Mouse (Mus musculus): ENCODE data around the gene Syt9.
"Not testable (repeated sequence)": the region's sequence is repeated elsewhere in the genome, so short reads cannot be mapped to it uniquely, and the experiment has no call there.

Gene Syt9

DNA sequence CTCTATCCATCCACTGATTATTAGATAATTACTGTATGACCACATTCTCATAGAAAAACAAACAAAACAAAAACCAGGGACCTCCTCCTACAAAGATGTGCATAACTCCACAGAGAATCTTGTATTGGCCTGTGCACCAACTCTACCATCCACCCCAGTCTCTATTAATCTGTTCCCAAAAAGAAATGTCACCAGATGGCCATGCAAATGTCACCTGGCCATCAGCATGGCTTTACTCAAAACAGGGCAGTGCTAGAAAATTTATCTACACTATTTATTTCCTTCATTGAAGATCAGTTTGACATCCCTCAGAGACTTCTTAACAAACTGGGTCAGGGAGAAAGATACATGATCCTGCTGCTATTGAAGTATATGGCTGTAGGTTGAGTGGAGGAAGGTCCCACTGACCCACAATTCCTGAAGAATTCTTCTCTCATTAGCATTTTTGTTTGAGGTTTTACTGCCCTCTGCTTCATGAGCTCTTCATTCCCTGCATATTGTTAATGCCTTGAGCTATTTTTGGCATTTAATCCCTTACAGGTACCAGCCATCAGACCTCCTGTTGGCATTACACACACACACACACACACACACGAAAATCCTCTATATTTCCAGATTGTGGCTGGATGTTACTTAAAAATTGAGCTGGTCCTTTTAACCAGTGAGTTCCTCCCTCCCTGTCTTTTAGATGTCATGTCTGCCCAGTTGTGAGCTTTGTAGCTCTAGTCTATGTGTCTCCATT is 91.3 kb downstream of the Syt9 start:
- no peak for DNase-seq

DNA sequence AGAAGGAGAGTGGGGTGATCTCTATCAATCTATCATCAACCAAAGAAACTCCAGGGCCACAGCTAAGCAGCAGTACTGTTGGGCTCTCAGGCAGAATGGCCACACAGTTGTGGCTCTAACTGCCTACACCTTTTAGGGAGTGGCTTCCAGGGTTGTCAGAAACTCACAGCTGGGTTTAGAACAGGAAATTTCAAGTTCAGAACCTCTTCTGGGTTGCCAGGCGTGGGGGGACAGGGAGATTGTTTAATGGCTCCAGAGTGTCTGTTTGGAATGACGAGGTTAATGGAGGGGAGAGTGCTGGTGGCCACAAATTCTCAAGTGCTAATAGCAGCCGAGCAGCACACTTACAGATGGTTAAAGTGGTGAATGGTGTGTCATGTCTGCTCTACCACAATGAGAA is 92.4 kb downstream of the Syt9 start:
- DNase-seq: no peak

DNA sequence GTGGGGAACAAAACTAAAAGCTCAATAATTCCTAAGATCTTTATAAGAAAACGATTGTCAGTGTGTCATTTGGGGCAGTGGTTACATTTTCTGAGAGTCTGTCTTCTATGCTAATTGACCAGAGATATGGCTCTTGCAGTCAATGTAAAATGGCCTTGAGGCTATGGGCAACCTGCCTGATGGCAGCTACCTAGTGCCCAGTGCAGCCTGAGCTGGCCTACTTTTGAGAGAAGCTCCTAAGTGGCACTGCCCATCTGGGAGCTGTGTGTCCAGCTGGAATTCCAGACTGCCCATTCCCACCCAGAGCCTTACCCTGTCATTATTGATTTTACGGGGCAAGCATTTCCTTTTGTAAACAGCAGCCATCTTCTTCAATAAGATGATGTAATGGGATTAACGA is 94.6 kb downstream of the Syt9 start:
- DNase-seq: no peak

DNA sequence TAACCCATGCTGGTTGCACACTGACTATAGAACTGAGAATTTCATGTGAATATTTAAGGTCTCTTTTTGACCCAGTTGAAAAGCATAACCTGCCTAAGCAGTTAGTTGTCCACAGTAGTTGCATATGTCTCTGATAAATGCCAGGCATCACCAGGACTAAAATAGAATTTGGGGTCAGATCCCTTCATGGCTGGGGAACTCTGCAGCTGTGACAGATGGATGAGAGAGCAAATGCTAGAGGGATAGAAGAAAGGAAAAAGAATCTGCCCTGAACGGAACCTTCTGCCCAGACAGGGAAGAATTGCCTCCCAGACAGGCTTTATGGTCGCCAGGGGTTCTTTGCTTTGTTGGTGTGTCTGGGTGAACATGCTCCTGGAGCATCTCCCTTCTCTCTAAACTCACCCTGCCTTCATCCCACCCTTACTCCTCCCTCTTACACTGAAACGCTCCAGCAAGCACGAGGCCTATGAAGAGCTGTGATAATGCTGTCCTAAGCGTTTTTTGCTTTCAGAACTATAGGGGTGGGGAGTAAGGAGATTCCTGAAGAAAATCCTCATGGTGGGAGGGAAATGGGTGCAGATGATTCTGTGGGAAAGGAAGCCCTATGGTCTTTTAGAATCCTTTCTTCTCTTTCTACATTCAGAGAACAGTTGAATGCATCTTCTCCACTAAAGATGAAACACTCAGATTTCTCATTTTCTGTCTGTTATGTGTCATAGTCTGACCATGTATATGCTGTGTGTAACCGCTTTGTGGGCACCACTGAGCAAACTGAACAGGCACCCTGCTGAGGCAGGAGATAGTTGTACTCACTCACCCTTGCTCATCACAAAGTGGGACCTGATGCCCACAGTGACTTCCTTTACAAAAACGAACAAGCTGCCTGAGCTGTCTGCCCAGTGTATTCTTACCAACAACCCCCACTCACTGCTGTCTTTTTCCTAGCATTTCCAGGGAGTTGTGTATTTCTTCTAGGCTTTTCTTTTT is 108.7 kb downstream of the Syt9 start:
- DNase-seq: no peak

DNA sequence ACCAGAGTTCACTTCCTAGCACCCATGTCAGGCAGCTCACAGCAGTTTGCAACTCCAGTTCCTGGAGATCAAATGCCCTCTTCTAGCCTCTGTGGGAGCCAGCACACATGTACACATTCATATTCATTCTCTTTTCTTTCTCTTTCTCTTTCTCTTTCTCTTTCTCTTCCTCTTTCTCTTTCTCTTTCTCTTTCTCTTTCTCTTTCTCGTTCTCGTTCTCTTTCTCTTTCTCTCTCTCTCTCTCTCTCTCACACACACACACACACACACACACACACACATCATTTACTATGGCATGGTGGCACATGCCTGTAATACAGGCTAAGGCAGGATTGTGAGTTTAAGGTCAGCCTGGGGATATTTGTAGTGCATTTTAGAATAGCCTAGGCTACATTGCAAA is 115.2 kb downstream of the Syt9 start:
- not testable (repeated sequence) for DNase-seq

DNA sequence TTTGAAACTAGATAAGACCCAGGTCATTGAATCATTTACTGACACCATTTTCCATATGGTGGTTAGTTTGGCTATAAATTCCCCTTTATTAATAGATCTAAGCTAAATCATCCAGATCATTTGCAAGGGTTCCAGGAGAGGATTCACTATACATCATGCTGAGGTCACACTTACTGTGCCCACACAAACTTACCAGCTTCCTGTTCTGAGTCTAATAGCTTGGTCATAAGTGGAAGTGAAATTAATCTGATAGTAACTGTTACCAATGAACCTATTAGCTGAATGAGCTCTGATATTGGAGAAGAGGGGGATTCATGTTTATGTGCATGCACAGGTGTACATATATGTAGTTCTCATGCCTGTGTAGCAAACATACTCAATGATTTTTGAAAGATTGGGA is 124.9 kb downstream of the Syt9 start:
- DNase-seq: no peak

DNA sequence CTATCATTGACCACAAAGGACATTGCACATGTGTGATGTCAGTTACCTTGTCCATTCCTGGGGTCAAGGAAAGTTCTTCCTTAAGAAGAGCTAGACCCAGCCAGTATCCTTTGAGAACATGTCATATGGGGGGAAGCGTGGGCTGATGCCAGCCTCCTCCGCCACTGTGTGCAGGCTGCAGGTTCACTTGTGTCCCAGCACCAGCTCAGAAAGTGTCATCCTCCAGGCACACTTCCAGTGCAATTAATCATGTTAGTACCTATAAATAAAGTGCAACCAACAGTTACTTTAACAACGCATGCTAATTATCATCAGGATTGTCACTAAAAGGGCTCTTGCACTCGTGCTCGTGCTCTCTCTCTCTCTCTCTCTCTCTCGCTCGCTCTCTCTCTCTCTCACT is 126.4 kb downstream of the Syt9 start:
- no peak for DNase-seq

DNA sequence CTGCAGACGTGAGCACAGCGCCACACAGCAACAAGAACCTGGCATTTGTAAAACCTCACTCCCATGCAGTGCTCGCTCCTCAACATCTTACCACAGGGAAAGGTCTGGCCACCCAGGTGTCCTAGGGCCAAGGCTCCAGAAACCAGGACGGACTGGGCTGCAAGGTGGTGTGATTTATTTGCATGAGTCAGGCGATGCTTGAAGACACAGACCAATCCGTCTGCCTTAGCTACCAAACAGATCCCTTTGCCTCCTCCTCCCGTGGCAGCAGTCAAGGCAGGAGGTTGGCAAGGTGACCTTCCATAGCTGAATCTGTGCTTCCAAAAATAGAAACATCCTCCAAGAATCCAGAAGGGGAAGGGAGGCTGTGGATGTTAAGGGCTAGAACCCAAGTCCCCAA is 130.1 kb downstream of the Syt9 start:
- no peak for DNase-seq

DNA sequence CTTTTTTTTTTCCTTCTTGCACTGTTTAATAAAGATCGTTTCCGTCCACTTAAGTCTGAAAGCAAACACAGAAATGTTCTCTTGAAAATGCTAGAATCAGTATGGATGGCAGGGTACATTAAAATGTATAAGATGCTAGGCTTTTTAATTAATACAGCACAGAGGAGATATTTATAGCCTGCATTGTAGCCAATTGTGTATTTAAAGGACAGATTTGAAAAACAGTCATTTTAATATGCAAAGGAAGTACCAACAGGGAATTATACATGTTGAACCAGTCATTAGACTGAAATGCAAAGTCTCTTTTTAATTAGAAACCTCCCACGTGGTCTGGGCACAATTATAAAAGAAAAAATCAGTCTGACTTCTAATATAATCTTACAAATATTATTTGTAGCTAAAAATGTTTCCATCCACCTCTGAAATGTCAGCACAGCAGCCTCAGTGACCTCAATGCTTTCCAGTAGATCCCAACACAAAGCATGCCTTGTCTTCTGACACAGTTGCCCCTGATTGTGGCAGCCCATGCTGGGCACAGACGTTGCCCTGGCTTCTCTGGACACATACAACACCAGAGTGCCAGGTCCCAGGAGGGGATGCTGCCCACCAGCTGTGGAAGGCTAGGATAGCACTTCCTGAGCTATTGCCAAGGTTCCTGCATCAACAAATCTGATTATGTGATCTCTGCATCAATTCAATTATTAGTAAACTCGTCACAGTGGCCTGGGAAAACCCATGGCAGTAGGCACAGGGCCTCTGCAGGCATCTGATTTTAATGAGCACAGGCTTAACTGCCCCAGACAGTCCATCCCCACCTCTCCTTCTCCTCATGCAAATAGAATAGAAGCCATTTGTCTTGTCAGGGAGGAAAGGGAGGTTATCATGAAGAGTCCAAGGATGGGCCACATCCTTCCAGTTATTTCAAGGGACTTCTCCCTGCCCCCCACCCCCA is 134.5 kb downstream of the Syt9 start:
- DNase-seq: no peak

DNA sequence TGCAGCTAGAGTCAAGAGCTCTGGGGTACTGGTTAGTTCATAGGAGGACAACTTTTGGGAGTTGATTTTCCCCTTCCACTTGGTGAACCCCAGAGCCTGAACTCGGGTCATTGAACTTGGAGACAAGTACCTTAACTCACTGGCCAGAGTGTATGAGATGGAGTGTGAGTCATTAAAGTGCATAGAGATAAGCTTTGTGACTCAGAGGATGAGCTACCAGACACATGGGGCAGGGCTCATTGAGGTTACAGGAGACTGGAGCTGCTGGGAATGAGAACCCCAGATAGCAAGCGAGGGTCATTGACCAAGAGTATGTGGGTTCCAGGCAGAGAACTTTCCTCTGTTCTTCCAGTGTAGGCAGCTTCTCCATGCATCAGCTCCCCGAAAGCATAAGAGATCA is 137.4 kb downstream of the Syt9 start:
- DNase-seq: no peak

DNA sequence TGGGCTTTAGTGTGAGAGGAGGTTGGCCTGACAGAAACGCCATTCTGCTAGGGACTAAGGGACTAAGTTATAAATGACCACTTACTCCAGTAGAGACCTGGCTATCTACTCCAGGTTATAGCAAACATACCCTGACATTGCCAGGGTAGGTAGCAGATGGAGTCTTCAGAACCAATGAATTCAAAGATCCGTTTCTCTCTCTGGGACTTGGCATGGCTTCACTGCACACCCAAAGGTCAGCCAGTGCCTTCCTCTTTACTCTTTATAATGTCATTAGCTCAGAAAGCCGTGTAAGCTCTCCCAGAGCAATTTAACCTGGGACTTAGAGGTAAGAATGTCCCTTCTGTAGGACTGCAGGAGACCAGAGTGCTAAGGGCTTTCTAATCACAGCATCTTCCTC is 139.2 kb downstream of the Syt9 start:
- no peak for DNase-seq

DNA sequence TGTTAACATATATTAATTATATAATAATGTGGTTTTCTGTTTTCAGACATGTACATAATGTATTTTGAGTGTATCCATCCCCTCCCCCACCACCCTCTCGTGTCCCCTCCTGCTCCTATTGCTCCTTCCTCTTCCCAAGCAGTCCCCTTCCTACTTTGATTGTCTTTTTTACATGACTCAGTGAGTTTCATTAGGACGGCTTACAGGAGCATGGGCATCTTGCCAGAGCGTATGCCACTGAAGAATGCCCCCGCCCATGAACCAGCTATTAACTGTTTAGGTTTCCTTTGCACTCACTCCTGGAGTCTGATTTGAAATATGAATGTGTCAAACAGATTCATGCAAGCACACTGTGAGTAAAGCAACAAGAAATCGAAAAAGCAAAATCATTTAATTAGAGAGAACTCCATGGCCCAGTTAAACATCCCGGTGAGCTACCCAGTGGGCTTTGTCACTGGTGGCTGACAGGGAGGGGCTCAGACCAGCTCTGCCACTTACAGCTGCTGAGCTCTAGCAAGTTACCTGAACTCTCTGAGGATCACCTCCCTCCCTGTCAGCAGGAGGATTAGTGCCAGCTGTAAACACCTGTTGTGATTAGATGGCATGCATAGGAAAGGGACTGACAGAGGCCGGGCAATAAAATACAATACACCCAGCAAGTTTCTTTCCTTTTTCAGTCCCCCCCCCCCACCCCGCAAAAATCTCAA is 146.3 kb downstream of the Syt9 start:
- DNase-seq: no peak

DNA sequence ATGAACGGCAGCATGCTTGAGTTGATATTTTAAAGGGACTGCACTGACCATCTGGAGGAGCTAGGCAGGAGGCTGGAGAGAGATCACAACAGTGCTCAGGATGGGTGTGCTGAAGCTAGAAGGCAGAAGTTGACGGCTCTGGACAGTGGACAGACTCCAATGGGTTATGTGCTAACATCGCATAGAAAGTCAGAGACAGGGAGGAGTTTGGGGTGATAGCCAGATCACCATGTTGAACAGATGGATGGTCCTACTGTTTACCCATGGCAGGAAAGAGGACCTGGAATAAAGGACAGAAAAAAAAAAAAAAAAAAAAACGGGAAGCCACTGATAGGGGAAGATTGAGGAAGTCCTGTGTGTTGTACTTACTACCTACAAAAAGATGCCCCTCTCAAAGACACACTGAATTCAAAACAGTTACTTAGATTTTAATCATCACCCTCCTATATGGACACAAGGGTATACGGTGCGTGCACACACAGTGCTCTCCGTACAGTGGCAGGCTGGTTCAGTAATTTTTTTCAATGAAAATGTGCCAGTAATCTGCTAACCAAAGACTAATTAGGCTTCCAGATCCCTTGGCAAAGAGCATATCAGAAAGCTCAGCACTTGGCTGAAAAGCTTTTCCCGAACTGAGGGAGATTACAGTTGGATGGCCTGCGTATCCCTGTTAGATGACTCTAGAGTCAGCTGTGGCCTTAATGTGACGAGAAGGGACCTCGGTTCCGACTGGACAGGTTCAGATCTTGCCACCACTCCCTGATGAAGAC is 148.9 kb downstream of the Syt9 start:
- DNase-seq: no peak

DNA sequence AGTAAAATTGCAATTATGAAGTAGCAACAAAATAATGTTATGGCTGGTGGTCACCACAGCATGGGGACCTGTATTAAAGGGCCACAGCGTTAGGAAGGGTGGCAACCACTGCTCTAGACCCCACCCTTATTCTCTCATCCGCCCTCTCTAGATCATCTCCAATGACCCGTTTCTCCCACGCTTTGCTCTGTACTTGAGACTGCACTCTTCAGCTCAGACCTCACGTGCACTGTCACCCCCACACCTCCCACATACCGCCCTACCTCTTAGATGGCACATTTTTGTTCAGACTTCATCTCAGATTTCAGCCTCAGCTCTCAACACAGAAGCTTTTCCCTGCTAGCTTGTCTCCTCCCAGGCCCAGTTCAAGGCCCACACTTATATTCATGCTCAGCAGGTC is 150.9 kb downstream of the Syt9 start:
- DNase-seq: no peak

DNA sequence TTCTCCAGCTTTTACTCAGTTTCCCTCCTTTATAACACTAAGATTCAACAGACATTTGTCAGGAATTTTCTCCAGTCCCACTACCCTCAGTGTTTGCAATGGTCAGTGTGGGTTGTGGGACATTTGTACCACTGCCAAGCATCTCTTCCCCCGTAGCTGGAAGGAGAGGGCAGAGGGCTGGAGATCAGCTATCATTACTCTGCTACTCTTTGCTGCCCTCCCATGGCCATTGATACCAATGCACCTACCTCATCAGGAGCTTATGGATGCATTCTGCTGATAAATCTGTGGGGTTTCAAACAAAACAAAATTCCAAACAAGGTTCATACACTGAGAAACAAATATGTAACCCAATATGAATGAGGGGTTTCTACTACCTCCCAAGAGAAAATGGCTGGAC is 155.8 kb downstream of the Syt9 start:
- DNase-seq: peak; percentile 48

DNA sequence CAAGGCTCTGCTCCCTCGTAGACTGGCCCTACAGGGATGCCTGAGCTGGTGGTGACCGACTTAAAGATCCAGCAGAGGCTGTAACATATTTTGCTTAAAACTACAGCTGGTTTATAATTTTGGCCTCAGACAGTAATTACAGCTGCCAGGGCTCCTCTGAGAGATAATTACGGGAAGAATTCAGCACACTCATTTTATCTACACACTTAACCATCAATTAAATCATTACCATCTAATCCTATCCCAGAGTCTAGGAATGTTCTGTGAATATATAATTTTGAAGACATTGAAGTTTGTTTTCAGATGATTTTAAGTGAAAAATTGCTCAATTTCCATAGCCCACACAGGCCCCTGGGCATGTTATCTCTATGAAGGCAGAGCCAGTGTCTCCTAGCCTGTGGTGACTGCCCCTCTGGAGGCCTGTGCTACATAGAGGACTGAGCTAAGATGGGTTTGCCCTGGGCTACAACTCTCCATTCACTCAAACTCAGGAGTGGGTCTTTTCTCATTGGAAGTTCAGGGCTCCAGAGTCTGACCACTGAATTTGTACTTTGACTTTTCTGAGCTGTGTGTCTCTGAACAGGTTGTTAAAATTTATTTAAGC is 157.7 kb downstream of the Syt9 start:
- no peak for DNase-seq

DNA sequence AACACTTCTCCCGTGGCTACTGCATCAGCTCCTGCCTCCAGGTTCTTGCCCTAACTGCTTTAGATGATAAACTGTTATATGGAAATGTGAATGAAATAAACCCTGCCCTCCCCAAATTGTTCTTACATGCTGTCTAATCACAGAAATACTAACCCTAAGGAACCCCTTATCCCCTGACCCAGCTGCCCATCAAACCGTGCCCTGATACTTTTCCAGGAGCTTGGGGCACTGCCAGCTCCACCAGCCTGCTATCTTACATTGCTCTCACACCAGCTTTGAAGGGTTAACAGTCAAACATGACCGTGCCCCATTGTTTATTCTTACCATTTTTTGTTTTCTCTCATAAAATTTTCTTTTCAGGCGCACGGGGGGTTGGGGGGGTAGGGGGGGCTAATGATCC is 158.8 kb downstream of the Syt9 start:
- no peak for DNase-seq

DNA sequence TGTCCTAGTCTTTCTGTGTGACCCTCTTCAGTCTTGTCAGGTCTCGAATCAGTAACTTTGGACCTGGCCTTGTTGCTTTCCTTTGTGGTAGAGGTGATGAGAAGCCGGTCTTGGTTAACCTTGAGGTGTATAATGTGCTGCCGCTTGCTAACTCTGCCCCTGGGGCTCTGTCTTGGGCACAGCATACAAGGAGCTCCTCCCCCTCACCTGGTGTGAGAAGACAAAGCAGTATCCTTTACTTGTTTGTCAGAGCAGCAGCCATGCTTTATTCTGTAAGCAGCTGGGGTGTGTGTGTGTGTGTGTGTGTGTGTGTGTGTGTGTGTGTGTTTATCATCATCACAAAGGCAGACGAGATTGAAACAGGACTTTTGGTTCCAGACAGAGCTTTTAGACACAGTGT is 164.8 kb downstream of the Syt9 start:
- DNase-seq: no peak

DNA sequence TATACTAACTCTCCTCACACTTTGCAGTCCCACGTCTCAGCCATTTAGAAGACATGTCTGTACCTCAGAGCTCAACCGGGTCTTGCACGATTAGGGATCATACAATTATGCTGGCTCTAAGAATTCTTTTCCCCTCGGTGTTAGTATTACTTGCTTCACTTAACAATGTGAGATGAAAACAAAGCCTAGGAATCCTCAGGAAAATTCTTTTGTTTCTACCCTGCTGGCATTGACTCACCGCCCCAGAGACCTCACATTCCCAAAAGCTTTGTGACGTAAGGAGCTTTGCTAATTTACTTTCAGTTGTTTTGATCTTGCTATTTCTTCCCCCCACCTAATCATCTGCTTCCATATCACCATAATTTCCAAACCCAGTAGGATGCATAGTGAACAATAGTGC is 166.0 kb downstream of the Syt9 start:
- DNase-seq: no peak

DNA sequence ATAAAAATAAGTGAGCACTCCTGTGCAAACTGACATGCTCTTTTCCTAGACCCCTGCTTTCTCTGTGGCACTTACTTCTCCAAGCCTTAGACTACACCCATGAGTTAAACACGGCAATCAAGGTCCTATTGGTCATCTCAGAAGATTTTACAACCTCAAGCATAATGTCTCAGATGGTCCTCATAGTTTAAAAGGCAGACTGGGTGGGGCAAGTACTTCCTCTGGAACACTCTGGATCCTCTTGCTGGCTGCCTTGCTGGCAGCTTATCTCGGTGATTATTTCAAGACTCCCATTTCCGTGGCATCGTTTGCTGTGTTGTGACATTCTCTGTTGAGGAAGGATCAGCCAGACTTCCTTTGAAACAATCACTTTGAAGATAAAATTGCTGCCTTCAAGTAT is 169.5 kb downstream of the Syt9 start:
- DNase-seq: no peak

DNA sequence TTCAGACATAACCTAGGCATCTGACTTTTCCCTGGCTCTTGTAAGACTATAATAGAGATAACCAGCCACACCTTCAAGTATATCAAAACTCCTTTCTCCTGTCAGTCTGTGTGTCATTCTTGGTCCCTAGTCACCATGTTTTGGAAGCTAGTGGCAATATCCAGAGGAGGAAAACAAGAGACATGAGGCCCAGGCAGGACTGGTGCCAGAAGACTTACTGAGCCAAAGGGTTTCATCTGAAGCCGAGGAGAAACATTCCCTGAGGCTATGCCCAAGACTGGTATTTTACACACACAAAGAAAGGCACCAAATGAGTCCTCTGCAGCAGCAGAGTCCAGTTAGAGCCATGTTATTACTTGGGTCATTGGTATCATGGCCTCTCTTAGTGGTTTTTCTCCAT is 174.5 kb downstream of the Syt9 start:
- DNase-seq: no peak
